Mouse (Mus musculus) liver, embryonic 14.5 days (tissue): ENCODE data around the gene Gimap9.

Experiments
- CTCF ChIP-seq: IDR thresholded peaks from 2 replicates; pipeline ENCODE4 v1.5.1; 2016; ENCODE audit warnings: antibody characterized with exemption, low read depth, control low read depth
- EP300 ChIP-seq: IDR thresholded peaks from 2 replicates; pipeline ENCODE4 v1.6.1; 2016; ENCODE audit warnings: antibody characterized with exemption, low read depth

- TF ChIP-seq CTCF (no peak), EP300 (no peak)
These were observed 46.9 kb upstream of the Gimap9 start for GRCm38 (mm10) chr6:48628808-48629660.
